Mouse (Mus musculus): ENCODE data around the gene Iqgap3. TPM values are rescaled to one million over a fixed set of nuclear protein-coding genes. Genes with fewer than 3 reads are reported as not detected.

Iqgap3 gene
- polyA plus RNA-seq, 1 experiment = 3.3 TPM

GRCm38 (mm10) chr3:88170361-88170760, 88.6 kb downstream of the Iqgap3 start:
- Histone ChIP-seq H3K9me3 (no peaks in the 10 kb centered on the region), H3K4me1 (peaks cover 50% of the 10 kb centered on the region), H3K4me3 (replicated peaks) (no peak overlapping the region), H3K27me3 (replicated peaks) (no peaks in the 10 kb centered on the region), H3K36me3 (replicated peaks; ENCODE audit: low read length) (peaks cover 97% of the 10 kb centered on the region)
- TF ChIP-seq GATA1 (IDR thresholded peaks at IDR 0.05; ENCODE audit: borderline replicate concordance, low read length) = no peak
- TF ChIP-seq FLI1 (IDR thresholded peaks at IDR 0.05; ENCODE audit: low read length) = no peak

Other genes with a start within 250 kb of the Iqgap3 start
- 0.12 TPM in 1 of 2 replicates, not detected in the other for gene Sh2d2a, start 235.2 kb upstream of the Iqgap3 start, polyA plus RNA-seq (2012; ENCODE audit: insufficient read depth, low replicate concordance)
- gene Prcc, start 196.4 kb upstream of the Iqgap3 start, polyA plus RNA-seq (2012; ENCODE audit: insufficient read depth, low replicate concordance) = 62.4 and 99.1 TPM in 2 replicates
- gene Hdgf, start 175.7 kb upstream of the Iqgap3 start, polyA plus RNA-seq (2012; ENCODE audit: insufficient read depth, low replicate concordance) = 140 and 1,011 TPM in 2 replicates
- gene Mrpl24, start 162.5 kb upstream of the Iqgap3 start, polyA plus RNA-seq (2012; ENCODE audit: insufficient read depth, low replicate concordance) = 3.1 and 14.1 TPM in 2 replicates
- 2.9 and 3.6 TPM in 2 replicates for gene Isg20l2, start 151.7 kb upstream of the Iqgap3 start, polyA plus RNA-seq (2012; ENCODE audit: insufficient read depth, low replicate concordance)
- gene Rrnad1, start 151.3 kb upstream of the Iqgap3 start, polyA plus RNA-seq (2012; ENCODE audit: insufficient read depth, low replicate concordance) = 13.9 and 14.0 TPM in 2 replicates
- gene Crabp2, start 133.3 kb upstream of the Iqgap3 start, polyA plus RNA-seq (2012; ENCODE audit: insufficient read depth, low replicate concordance) = 0.47 TPM in 1 of 2 replicates, not detected in the other
- gene Nes, start 110.9 kb upstream of the Iqgap3 start, polyA plus RNA-seq (2012; ENCODE audit: insufficient read depth, low replicate concordance) = 0.29 TPM in 1 of 2 replicates, not detected in the other
- gene Bcan, start 81.7 kb upstream of the Iqgap3 start, polyA plus RNA-seq (2012; ENCODE audit: insufficient read depth, low replicate concordance) = not detected in 2 replicates
- gene Hapln2, start 54.4 kb upstream of the Iqgap3 start, polyA plus RNA-seq (2012; ENCODE audit: insufficient read depth, low replicate concordance) = not detected in 2 replicates
- 5.3 and 18.9 TPM in 2 replicates for gene Gpatch4, start 38.9 kb upstream of the Iqgap3 start, polyA plus RNA-seq (2012; ENCODE audit: insufficient read depth, low replicate concordance)
- gene Naxe, start 23.5 kb upstream of the Iqgap3 start, polyA plus RNA-seq (2012; ENCODE audit: insufficient read depth, low replicate concordance) = 30.3 and 44.6 TPM in 2 replicates
- not detected in 2 replicates for gene Ttc24, start 3.7 kb upstream of the Iqgap3 start, polyA plus RNA-seq (2012; ENCODE audit: insufficient read depth, low replicate concordance)
- gene Mef2d, start 60.4 kb downstream of the Iqgap3 start, polyA plus RNA-seq (2012; ENCODE audit: insufficient read depth, low replicate concordance) = 60.2 and 145 TPM in 2 replicates
- gene Rhbg, start 172.7 kb downstream of the Iqgap3 start, polyA plus RNA-seq (2012; ENCODE audit: insufficient read depth, low replicate concordance) = not detected in 2 replicates
- not detected in 2 replicates for gene Gm38392, start 205.2 kb downstream of the Iqgap3 start, polyA plus RNA-seq (2012; ENCODE audit: insufficient read depth, low replicate concordance)
- 2.0 TPM in 1 of 2 replicates, not detected in the other for gene Tsacc, start 215.0 kb downstream of the Iqgap3 start, polyA plus RNA-seq (2012; ENCODE audit: insufficient read depth, low replicate concordance)
- 7.1 and 29.4 TPM in 2 replicates for gene Cct3, start 215.1 kb downstream of the Iqgap3 start, polyA plus RNA-seq (2012; ENCODE audit: insufficient read depth, low replicate concordance)
- gene Glmp, start 243.1 kb downstream of the Iqgap3 start, polyA plus RNA-seq (2012; ENCODE audit: insufficient read depth, low replicate concordance) = 31.1 and 138 TPM in 2 replicates